Mouse (Mus musculus) thymus, postnatal 36 days (tissue): Measurements from ENCODE around the gene Brdt.

Experiments used
- DNase-seq, 2 experiments: peaks; one replicate each; pipeline ENCODE4 v3.0.0; 2022; ENCODE audit warnings: mixed read lengths in 2 of 2

Gene Brdt

DNA sequence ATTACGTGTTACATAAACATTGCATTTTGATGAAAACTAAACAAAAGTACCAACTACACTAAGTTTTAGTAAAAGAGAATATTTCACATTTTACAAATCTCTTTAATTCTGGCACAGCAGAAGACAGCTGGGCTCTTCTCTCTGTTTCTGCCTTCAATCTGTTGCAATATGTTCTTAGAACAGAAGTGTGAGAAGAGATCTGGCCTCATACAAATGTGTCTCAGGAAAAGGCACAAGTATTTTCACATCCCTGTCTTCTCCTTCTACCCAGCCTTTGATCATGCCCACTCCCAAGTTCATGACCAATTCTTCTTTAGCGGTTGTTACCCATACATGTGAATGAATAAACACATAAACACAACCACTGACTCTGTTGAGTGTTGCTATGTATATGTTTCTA lies 84.1 kb downstream of the Brdt start:
- DNase-seq: no peak

DNA sequence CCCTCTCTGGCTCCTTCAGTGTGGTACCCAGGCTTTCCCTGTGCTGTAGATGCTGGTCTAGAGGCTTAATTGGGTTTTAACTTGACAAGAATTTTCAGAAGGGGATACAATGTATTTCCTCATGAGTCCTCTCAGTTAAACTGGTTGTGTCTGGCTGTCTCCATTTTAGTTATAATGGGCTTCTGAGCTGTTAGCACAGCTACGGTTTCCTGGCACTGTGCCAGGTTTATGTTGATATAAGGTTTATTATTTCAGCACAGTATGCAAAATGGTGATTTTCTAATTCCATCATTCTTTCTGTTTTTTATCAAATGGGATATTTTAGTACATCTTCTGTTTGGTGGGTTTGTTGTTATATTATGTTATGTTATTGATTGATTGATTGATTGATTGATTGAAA lies 90.7 kb downstream of the Brdt start:
- DNase-seq: no peak

DNA sequence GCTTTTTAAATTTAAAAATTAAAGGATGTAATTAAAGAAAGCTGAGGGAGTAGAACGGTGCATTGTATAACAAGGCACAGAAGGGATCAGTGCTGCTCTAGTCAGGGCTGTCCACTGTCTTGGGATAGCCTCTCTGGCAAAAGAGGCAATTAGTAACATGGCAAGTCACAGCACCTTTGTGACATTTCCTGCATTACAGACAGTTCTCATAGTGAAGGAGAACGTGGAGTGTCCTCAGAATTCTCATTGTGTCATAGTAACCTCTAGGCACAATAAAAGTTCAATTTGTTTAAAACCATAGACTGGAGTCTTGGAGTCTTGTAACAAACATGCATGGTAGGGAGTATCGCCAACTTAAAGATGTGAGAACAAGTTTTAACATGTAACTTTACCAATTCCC lies 100.3 kb downstream of the Brdt start, which contains the start of gene Lpcat2b:
Lpcat2b (plus strand) TSS at position 301 of the 400 bp plus-strand sequence.
- no peak for DNase-seq

DNA sequence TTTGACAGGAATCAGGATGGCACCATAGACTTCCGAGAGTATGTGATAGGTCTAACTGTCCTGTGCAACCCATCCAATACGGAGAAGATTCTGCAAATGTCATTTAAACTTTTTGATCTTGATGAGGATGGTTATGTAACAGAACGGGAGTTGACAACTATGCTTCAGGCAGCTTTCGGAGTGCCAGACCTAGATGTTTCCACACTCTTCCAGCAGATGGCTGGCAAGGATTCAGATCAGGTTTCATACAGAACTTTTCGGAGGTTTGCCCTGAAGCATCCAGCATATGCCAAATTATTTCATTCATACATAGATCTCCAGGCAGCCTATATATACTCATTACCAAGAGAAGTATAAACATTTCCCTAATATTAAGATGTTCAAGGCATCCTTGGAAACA lies 103.0 kb downstream of the Brdt start:
- no peak for DNase-seq

DNA sequence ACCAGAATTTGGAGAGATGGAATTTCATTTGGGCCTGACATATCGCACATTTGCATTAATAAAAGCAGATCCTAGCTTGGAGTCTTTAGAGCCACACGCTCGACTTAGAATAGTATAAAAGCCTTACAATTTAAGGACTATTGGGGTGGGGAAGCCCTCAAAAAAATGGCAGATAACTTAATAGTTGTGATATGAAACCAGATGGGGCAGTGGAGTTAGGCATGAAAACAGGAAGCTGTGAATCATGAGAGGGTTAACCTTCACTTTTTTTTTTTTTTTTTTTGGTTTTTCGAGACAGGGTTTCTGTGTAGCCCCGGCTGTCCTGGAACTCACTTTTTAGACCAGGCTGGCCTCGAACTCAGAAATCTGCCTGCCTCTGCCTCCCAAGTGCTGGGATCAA lies 105.2 kb downstream of the Brdt start:
- DNase-seq: no peak
